ENCODE assay signal across 15 mouse cellular contexts in the genomic region with DNA sequence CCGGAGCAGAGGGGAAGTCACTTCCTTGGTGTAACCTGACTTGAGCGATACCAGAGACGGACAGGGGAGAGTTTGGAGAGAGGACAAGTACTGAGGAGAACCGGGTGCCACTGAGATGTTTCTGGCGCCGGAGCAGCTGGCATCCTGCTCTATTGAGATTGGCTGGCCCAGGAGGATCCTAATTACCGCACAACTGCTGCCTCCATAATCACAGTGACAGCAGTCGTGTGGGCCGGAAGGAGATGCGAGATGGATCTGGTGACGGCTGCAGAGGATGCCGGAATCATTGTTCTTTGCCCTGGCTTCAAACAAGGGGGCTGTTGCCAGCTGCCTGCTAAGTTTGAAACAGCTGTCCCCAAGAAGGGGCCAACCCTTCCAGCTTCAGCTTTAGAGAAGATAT.
DNase-seq lines count a peak whose midpoint lies in the region; ATAC-seq and TF ChIP-seq lines count a peak whose summit lies in the region.
"Had no signal": no experiment of that assay in that cellular context is flagged by ENCODE, and none has a peak within 500 bp of the region (broad histone marks: within the 10 kb centered on the region; RNA-seq: fewer than 3 reads in every experiment).

No protein-coding gene starts in this region.

- no peak overlapping the region for H3K27ac ChIP-seq in lung, embryonic 14.5 days (ENCODE audit: low read depth)
- no peak overlapping the region for H3K27ac ChIP-seq in gastrocnemius, adult 2 months
- H3K27ac ChIP-seq: limb, embryonic 10.5 days; liver, embryonic 14.5 days; stomach, postnatal 0 days had no signal

- peak; percentile 28 to 51 for DNase-seq in heart, postnatal 10 days
- no peak for DNase-seq in heart, adult 8-10 months (ENCODE audit: low spot score)
- peak; percentile 16 for DNase-seq in lung, embryonic 14.5 days
- no peak for DNase-seq in lung, postnatal 25 days (ENCODE audit: low spot score)
- peak; percentile 60 for DNase-seq in gastrocnemius, adult 2 months
- DNase-seq in layer of hippocampus, postnatal 10 days (ENCODE audit: low spot score in 2 of 2), result peak; percentile 49 to 56
- DNase-seq in adrenal gland, postnatal 4 days (ENCODE audit: low spot score in 2 of 2), result no peak
- DNase-seq: adrenal gland, postnatal 10 days; heart, postnatal 36 days; kidney, adult 11 months; spleen, adult 18-20 months had no signal

- H3K4me1 ChIP-seq in lung, embryonic 14.5 days (ENCODE audit: insufficient read depth), result no peaks in the 10 kb centered on the region

- no peaks in the 10 kb centered on the region for H3K9me3 ChIP-seq in lung, embryonic 14.5 days (ENCODE audit: low read depth, low read length)
- H3K9me3 ChIP-seq: limb, embryonic 10.5 days had no signal

- H3K27me3 ChIP-seq in lung, embryonic 14.5 days (ENCODE audit: insufficient read depth, low read length), result no peaks in the 10 kb centered on the region

- intact Hi-C loops in heart, postnatal 10 days (cut with DNase I), result no loop called here
- intact Hi-C loops in gastrocnemius, adult 2 months (cut with DNase I), result no loop called here

- TF ChIP-seq CTCF in lung, embryonic 14.5 days (IDR thresholded peaks at IDR 0.05; ENCODE audit: low read depth), result no peak
- TF ChIP-seq CTCF in gastrocnemius, adult 2 months (IDR thresholded peaks at IDR 0.05), result no peak

- no peak overlapping the region for H3K9ac ChIP-seq in lung, embryonic 14.5 days
- H3K9ac ChIP-seq: liver, embryonic 14.5 days had no signal

- no peaks in the 10 kb centered on the region for H3K36me3 ChIP-seq in lung, embryonic 14.5 days (ENCODE audit: insufficient read depth)
- H3K36me3 ChIP-seq: limb, embryonic 10.5 days had no signal

- no peak for ATAC-seq in lung, embryonic 14.5 days (ENCODE audit: insufficient read depth)

- 68% methylated on average over 12 of the region's 12 CpGs for WGBS in lung, embryonic 14.5 days

- no peak overlapping the region for H3K4me3 ChIP-seq in lung, embryonic 14.5 days (ENCODE audit: low read depth, low read length)
- H3K4me3 ChIP-seq in gastrocnemius, adult 2 months, result no peak overlapping the region
- H3K4me3 ChIP-seq: erythroblast, embryonic 14.5 days; limb, embryonic 10.5 days had no signal

- H3K4me2 ChIP-seq in lung, embryonic 14.5 days, result no peak overlapping the region

Comparison
In these comparisons a context has a peak if more than half of its experiments do, and no peak if none do; other contexts are left out.
1. DNase-seq: peak in heart, postnatal 10 days (2 of 2), lung, embryonic 14.5 days (single experiment), gastrocnemius, adult 2 months (single experiment) and layer of hippocampus, postnatal 10 days (2 of 2); none in heart, adult 8-10 months (single experiment), lung, postnatal 25 days (single experiment) and adrenal gland, postnatal 4 days (0 of 2).